Mouse (Mus musculus) adrenal gland, postnatal 4 days (tissue): ENCODE measurements at regions not wholly inside any gene's neighbourhood (a gene's known extent, or its start where the extent isn't known, plus 50 kb on each side); places are given as distances from the start of the nearest gene placed in this dataset.
"Not testable (repeated sequence)": the region's sequence is repeated elsewhere in the genome, so short reads cannot be mapped to it uniquely, and the experiment has no call there.

Experiments used
- DNase-seq, 2 experiments: peaks; one replicate each; pipeline ENCODE4 v3.0.0; 2021 to 2022; ENCODE audit warnings: low spot score in 2 of 2, mixed read lengths in 2 of 2

DNA sequence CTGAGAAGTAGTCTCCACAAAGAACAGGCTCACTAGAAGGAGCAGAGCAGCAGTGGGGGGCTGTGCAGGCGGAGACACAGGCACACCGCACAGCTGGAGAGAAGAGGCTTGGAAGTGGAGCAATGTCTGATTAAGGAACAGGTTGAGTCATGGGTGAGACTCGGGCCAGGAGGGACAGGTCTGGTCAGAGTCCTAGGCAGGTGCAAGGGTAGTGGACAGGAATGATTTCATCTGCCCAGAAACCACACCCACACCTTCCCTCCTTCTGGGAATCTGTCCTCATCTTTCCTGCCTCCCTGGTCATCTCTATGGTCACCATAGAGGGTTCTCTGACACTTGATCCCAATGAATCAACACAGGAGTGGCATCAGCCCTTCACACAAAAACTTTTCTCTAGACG lies 983.8 kb downstream of the 4930447A16Rik start:
- DNase-seq = no peak

DNA sequence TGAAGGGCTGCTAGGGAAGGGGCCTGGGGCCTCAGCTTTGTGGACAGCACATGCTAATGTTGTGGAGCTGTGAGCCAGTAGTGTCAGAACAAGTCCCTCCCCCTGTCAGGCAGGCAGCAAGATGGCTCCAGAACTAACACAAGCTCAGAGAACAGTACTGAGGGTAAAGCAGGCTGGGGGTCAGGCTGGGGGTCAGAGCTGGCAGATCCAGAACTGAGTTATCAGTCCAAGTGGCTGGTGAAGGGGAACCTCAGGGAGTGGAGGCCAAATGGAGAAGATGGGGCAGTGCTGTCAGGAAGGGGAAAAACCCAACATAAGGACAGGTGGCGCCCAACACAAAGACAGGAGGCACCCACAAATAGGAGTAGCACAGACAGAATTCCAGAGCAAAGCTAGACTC lies 985.1 kb downstream of the 4930447A16Rik start:
- no peak for DNase-seq

DNA sequence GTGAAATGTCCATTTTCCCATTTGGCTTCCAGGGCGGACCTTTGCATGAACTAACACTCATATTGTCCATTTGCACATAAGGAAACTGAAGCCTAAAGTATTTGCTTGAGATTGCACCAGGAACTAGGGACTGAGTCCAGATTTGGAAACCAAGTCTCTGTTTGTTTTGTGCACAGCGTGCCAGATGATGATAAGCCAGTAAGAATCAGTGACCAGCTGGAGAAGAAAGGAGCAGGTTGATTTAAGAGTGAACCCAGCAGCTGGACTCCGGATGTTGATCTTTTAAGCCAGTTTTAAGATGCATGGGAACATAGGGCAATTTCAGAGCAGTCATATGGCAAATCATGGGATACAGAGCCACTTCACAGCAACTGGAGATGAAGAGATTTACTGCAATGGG lies 987.1 kb downstream of the 4930447A16Rik start:
- no peak for DNase-seq

DNA sequence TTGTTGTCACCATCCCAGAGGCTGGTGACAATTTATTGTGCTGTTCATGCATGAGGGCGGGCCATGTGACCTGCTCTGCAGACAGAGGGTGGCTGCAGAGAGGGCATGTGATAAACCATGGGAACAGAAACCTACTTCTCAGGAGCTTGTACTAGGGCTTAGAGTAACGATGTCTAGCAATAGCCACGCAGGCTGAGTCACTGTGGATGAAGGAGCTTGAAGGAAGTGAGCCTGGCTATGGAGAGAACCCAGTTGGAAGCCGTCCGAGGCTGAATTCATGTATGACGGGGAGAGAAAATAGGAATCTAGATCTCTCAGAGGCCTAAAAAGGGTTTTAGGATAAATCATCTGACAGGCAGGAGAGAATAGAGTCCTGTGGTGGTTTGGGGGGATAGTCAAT lies 988.0 kb downstream of the 4930447A16Rik start:
- no peak for DNase-seq

DNA sequence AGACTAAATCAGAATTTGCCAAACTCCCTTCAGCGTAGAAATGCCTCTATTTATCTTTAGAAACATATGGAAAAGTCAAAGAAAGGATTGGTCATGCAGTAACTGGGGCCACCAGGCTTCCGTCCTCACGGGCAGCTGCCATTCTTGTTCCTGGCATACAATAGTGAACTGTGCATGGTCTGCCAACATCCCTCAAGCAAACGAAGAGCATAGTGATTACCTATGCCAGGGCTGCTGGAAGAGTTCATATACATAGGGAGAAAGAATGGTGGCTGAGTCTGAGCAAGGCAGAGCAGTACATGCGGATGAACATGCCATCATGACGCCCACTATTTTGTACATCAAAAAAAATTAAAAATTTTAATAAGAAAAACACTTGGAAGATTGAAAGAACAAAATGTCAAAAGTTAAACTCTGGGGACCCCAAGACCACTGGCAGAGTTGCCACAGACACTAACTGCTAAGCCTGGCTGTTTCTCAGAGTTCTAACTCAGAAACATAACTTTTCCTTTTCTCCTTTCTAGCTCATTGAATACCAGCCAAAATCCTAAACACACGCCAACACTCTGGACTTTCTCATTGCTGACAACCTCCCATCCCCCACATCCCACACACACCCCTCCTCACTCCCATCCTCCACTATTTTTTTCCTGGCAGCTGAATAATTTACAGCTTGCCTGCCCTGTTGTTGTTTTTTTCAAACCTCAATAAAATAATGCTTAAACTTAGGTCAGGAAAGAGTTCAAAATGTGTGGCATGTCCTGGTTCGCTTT lies 989.1 kb downstream of the 4930447A16Rik start:
- no peak for DNase-seq

DNA sequence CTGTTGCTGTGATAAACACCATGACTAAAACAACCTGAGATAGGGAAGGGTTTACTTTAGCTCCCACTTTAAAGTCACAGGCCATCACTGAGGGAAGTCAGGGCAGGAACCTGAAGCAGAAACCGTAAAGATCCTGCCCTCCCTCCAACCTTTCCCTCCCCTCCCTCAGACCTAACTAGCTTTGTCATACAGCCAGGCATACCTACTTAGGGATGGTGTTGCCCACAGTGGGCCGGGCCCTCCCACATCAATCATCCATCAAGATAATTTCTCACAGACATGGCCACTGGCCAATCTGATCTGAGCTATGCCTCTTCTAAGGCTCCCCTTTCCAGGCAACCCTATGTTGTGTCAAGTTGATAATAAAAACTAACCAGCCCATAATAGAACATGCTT lies 989.7 kb downstream of the 4930447A16Rik start:
- DNase-seq = no peak

DNA sequence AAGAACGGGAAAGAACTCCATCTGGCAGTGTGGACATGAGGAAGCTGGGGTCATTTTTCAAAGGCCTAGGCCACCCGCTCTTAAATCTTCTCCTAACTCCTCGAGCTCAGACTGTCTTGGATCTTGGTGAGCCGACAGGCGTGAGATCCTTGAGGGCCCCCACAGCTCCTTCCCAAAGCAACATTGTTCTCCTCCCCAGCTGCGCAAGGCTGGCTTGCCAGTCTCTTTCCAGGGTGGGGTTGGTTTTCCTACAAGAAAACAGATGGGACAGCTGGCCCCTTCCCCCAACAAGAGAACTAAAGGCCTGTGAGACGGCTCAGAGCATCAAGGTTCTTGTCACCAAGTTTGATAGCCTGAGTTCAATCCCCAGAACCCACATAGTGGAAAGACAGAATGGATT lies 994.3 kb downstream of the 4930447A16Rik start:
- DNase-seq = no peak

DNA sequence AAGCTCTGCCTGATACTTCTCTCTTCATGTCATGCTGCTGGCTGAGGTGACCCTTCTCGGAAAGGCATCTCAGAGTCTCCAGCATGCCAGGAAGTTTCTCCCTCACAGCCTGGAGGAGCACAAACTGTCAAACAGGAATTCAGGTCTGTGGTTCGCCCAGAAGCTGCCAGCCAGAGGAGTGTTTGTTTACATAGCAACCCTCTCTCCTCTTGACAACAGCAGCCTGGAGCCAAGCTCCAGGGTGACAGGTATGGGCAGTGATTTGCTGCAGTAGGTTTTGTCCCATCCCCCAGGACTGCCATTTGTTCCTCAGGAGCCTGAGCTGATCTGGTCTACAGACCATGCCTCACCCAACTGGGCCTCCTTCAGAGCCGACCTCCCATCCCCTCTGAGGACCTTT lies 995.4 kb downstream of the 4930447A16Rik start:
- DNase-seq = no peak

DNA sequence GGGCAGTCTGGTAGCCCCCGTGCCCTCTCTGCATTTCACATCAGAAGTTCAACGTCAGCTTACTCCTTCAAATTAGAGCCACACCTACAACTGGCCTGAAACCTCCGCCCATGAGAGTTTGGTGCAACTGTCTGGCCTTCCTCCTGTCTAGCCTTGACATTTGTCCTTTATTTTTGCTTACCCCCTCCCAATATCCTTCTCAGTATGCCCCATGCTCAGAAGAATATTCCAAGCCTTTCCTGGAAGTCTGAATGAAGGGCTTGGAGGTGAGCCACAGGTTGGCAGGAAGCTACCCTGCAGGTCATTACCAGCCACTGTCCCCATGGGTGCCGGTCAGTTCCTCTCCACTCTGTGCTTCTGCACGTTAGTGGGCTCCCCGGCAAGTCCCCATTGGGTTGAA lies 997.4 kb downstream of the 4930447A16Rik start:
- no peak for DNase-seq

DNA sequence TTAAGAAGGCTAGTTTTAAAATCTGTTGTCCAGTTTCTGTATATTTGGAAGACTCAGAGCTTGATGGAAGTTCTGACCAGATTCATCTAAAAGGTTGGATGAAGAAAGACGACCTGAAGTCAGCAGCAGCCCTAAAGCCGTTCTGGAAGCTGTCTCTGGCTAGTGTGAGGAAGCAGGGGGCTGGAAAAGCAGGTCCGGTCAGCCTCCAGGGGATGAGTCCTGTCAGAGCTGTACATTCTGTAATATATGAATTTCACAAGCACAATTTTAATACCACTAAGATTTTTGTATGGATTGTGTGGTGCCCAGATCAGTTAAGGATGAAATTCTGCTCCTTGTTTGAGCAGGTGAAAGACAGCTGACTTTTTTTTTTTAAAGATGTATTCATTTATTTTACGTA lies 1000.2 kb downstream of the 4930447A16Rik start:
- DNase-seq = no peak

DNA sequence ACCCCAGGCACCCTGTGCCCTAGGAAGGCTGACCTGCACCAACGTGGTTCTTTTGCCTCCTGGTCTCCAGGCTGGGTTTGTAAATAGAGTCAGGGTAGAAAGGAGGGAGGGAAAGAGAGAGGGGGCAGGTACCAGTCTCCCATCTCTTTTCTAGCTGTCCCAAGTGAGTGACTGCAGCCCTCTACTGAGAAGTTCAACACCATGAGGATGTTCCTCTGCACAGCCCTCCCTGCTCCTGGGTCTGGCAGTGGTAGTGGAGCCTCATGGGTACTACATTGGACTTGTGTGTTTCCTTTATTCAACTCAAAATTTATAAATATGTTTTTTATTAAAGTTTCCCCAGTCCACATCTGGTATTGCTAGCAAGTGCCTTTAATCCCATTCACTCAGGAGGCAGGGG lies 1002.6 kb downstream of the 4930447A16Rik start:
- DNase-seq = no peak

DNA sequence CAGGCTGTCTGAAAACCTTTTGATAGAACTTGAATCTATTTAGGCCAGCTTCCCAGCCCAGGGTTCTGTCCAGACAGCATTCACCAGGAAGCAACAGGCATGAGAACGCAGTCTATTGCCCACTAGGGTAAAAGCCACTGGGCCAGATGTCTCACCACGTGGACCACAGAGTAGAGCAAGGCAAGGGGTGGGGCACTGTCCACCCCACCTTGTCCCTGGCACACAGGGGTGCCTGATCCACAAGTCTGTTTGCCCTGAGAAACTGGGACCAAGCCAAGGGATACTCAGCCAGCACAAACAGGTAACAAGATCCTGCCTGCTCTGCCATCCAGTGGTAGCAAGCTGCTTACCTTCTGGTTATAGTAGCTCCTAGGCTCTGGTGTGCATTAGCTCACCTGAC lies 1006.3 kb downstream of the 4930447A16Rik start:
- DNase-seq = no peak

DNA sequence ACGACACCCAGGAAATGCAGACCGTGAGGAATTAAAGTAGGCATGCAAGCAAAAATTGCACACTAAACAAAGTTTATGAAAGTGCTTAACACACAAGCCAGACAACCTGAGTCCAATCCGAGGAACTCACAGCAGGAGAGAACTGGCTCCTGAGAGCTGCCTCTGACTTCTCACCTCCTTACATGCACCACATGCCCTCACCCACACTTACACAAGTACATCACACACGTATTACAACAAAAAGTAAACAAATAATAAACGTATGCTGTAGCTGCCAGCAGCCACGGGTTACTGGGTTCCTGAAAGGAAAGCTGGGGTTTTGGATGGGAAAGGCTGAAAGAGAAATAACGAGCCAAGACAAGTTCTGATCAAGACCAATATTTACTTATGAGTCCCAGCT lies 1008.0 kb downstream of the 4930447A16Rik start:
- DNase-seq = no peak

DNA sequence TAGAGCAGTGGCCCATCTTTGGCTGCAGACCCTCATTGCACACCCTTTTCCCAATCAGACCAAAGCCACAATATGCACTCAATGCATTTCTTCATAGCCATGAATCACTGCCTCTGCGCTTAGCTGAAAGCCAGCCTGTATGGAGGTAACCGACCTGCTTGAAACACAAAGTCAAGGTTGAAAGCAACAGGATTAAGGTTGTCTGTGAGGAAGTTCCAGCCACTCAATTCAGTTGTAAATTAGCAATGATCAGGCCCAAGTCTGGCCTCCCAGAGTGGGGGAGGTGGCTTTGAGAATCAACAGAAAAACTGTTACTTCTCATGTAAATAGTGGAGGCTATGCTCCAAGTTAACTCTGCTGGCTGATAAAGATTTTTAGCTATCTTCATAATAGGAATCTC lies 1008.9 kb downstream of the 4930447A16Rik start:
- DNase-seq = not testable (repeated sequence)
